Mouse (Mus musculus) liver, embryonic 14.5 days (tissue): ENCODE data around the gene Acp7. TPM values are rescaled to one million over a fixed set of nuclear protein-coding genes. Genes with fewer than 3 reads are reported as not detected.

Experiments
- ATAC-seq: fragments of 200-750 bp; cut with Nextera tagmentation; 2 replicates; pipeline ENCODE4 v1.8.0; 2017; ENCODE audit warnings: moderate number of reproducible peaks, mild to moderate bottlenecking, moderate library complexity; ENCODE audit not compliant: insufficient read depth
- DNase-seq, 3 experiments: peaks; one replicate each; pipeline ENCODE4 v3.0.0-alpha.2; 2012 to 2013; ENCODE audit warnings: low read depth in 3 of 3, low spot score in 3 of 3
- H3K27ac ChIP-seq: fragments of 300-500 bp; sonication (generic); 2 replicates; pipeline ENCODE4 v1.5.1; 2014; ENCODE audit warnings: moderate library complexity, mild to moderate bottlenecking, control low read depth, inconsistent platforms
- H3K27me3 ChIP-seq: fragments of 300-500 bp; sonication (generic); 2 replicates; pipeline ENCODE4 v1.6.1; 2014; ENCODE audit warnings: mild to moderate bottlenecking, low read length, moderate library complexity; ENCODE audit not compliant: control insufficient read depth, insufficient read depth
- H3K36me3 ChIP-seq: fragments of 300-500 bp; sonication (generic); replicated peaks from 2 replicates; pipeline ENCODE4 v1.6.1; 2014; ENCODE audit warnings: low read depth; ENCODE audit not compliant: control insufficient read depth, insufficient read depth
- H3K4me1 ChIP-seq, 2 experiments: fragments of 200-500 bp in 1 of 2; fragments of 300-500 bp in 1 of 2; sonication (generic) in 1 of 2; replicated peaks; 2 replicates each; pipeline ENCODE4 v1.6.1; 2012 to 2014; ENCODE audit warnings: antibody characterized with exemption in 1 of 2, inconsistent platforms in 1 of 2, low read length in 1 of 2; ENCODE audit not compliant: control insufficient read depth in 2 of 2, insufficient read depth in 2 of 2
- H3K4me2 ChIP-seq: fragments of 300-500 bp; sonication (generic); 2 replicates; pipeline ENCODE4 v1.6.1; 2014; ENCODE audit warnings: low read depth, mild to moderate bottlenecking, control low read depth, moderate library complexity
- H3K4me3 ChIP-seq, 2 experiments: fragments of 200-500 bp in 1 of 2; fragments of 300-500 bp in 1 of 2; sonication (generic) in 1 of 2; 2 replicates each; pipeline ENCODE4 v1.5.1; 2012 to 2014; ENCODE audit warnings: low read depth in 2 of 2, low read length in 2 of 2, mild to moderate bottlenecking in 2 of 2, control low read depth in 1 of 2, inconsistent platforms in 1 of 2, moderate library complexity in 1 of 2; ENCODE audit not compliant: insufficient read depth in 1 of 2
- H3K9ac ChIP-seq: fragments of 300-500 bp; sonication (generic); replicated peaks from 2 replicates; pipeline ENCODE4 v1.6.1; 2014; ENCODE audit warnings: mild to moderate bottlenecking, control low read depth, moderate library complexity
- H3K9me3 ChIP-seq: fragments of 300-500 bp; sonication (generic); 2 replicates; pipeline ENCODE4 v1.6.1; 2016; ENCODE audit warnings: low read length, mixed read lengths; ENCODE audit not compliant: control insufficient read depth
- CTCF ChIP-seq: IDR thresholded peaks from 2 replicates; pipeline ENCODE4 v1.5.1; 2016; ENCODE audit warnings: antibody characterized with exemption, low read depth, control low read depth
- EP300 ChIP-seq: IDR thresholded peaks from 2 replicates; pipeline ENCODE4 v1.6.1; 2016; ENCODE audit warnings: antibody characterized with exemption, low read depth
- WGBS: fragments of 180-500 bp; shearing (Covaris S2); extraction: QIAGEN DNeasy Blood & Tissue Kit; methylation state at CpG from one replicate; pipeline ENCODE4 v1.1.7; 2014; ENCODE audit not compliant: insufficient replicate concordance; 5-methylcytosine and 5-hydroxymethylcytosine counted together
- polyA plus RNA-seq, 2 experiments: library from polyadenylated mRNA; depleted of rRNA in 1 of 2; stranded (reverse) in 1 of 2; unstranded in 1 of 2; fragments of >200 nt; fragmentation: Nextera tagmentation in 1 of 2; extraction: Ambion mirVana in 1 of 2; gene quantifications; 2 replicates each; pipeline versions ENCODE4 v1.2.1 to v1.2.3; 2012 to 2014

Gene Acp7
- polyA plus RNA-seq, 2 experiments = not detected

DNA sequence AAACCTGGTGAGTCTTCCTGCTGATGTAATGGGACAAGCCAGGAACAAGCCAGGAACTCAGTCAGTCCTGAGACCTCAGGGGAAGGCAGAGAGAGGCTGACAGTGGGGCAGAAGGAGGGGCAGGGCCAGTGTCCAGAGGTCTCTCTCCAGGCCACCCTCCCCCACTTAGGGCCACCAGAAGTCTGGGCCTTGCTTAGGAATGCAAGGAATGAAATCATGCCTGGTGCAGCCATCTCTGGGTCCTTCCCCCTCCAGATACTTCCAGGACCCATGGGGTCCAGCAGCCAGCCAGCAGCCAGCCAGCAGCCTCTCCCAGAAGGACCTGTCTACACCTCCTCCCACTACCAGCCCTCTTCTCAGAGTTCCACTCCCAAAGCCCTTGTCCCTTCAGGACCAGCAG, 43.5 kb downstream of the Acp7 start:
- H3K9me3 ChIP-seq = no peaks in the 10 kb centered on the region
- no peaks in the 10 kb centered on the region for H3K36me3 ChIP-seq
- no peak overlapping the region for H3K4me2 ChIP-seq
- ATAC-seq (no peak), DNase-seq (no peak)
- no peak overlapping the region for H3K27ac ChIP-seq
- H3K27me3 ChIP-seq = no peaks in the 10 kb centered on the region
- no peak overlapping the region for H3K9ac ChIP-seq
- H3K4me3 ChIP-seq = no peak overlapping the region
- peaks cover 44 to 71% of the 10 kb centered on the region in 2 experiments for H3K4me1 ChIP-seq
- no peak for TF ChIP-seq EP300
- TF ChIP-seq CTCF = no peak

DNA sequence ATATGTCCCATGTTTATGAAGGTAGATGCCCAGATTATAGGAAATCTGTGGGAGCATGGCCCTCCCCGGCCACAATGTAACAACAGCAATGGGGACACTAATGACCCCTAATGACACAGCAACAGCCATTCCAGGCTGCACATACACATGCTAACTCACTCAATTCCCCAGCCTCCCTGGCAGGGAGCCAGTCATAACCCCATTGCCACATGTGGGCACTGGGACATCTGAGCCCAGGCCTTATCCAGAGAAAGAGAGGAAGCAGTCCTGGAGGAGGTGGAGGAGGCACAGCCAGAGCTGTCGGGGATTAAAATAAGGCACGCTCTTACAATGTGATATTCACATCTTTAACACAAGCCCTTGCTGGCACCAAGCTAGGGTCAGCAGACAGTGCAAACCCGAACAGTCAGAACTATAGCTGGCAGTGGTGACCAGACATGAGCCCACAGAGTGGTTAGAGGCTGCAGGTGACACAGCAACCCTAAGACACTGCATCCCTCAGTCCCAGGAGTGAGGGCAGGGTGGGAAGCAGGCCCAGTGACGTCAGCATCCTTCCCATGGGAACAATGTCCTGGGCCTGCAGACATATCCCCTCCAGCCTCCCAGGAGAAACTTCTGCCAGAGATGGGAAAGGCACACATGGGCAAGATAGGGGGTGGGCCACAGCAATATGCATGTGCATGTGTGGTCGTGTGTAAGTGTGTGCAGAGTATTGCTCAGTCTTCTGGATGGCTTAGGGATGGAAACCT, 44.3 kb downstream of the Acp7 start:
- WGBS = 74% methylated on average over 6 of the region's 6 CpGs
- no peak overlapping the region for H3K9ac ChIP-seq
- DNase-seq (no peak), ATAC-seq (no peak)
- no peaks in the 10 kb centered on the region for H3K9me3 ChIP-seq
- H3K27ac ChIP-seq = no peak overlapping the region
- no peaks in the 10 kb centered on the region for H3K27me3 ChIP-seq
- TF ChIP-seq EP300 (no peak), CTCF (no peak)
- peaks cover 47 to 71% of the 10 kb centered on the region in 2 experiments for H3K4me1 ChIP-seq
- H3K36me3 ChIP-seq = no peaks in the 10 kb centered on the region
- H3K4me3 ChIP-seq = no peak overlapping the region
- H3K4me2 ChIP-seq = no peak overlapping the region

DNA sequence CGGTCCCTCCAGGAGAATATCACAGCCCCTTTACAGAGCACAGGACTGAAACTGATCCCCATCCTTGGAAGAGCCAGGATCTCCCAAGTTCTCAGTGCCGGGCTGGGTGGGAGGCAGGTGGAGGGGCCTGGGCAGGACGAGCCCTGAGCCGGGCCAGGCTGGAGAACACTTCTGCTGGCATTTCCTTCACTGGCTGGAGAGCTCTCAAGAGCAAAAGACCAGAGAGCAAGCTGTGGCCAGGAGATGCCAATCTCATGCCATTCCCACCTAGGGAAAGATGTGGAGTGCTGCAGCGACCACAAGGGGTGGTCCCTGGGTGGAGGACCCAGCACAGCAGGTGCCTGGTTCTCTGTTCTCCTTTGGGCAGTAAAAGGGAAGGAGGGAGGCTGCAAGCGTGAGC, 46.1 kb downstream of the Acp7 start:
- Histone ChIP-seq H3K4me3 (no peak overlapping the region), H3K36me3 (no peaks in the 10 kb centered on the region; the same call in 1 of the 2 replicates), H3K27ac (peak overlapping the region; percentile 95), H3K9ac (peak overlapping the region; percentile 47; the same call in 1 of the 2 replicates), H3K9me3 (no peaks in the 10 kb centered on the region), H3K4me2 (peak overlapping the region; percentile 76), H3K27me3 (no peaks in the 10 kb centered on the region), H3K4me1 (peaks cover 58 to 72% of the 10 kb centered on the region in 2 experiments)
- no peak for DNase-seq
- WGBS = 68% methylated on average over 6 of the region's 6 CpGs
- no peak for ATAC-seq
- no peak for TF ChIP-seq EP300
- TF ChIP-seq CTCF = no peak

DNA sequence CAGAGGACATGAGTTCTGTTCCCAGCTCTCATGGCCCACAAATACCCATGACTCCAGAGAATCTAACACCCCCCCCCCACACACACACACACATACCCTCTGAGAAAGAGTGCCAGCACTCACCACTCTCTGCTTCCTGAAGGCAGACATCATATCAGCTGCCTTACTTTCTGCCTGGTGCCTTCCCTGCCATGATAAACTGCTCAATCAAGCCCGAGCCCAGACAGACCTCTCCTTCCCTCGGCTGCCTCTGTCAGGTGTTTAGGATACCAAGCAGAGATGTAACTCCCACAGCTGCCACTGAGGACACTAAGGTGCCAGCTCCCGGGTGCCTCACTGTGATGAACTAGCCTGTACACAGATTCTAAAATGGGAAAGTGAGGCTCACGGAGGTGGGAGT, 46.7 kb downstream of the Acp7 start:
- peak overlapping the region; percentile 47 for H3K9ac ChIP-seq
- TF ChIP-seq CTCF (no peak; the same call in 1 of the 2 replicates), EP300 (peak; percentile 51)
- peak; percentile 42 for ATAC-seq
- peaks cover 63 to 75% of the 10 kb centered on the region in 2 experiments for H3K4me1 ChIP-seq
- H3K36me3 ChIP-seq = no peaks in the 10 kb centered on the region; the same call in 1 of the 2 replicates
- H3K27me3 ChIP-seq = no peaks in the 10 kb centered on the region
- H3K4me2 ChIP-seq = peak overlapping the region; percentile 76
- peak overlapping the region; percentile 95 for H3K27ac ChIP-seq
- no peak overlapping the region for H3K4me3 ChIP-seq
- H3K9me3 ChIP-seq = no peaks in the 10 kb centered on the region
- peak in 1 of 3 experiments; percentile 62 for DNase-seq
- WGBS = 26% methylated on average over 4 of the region's 4 CpGs

DNA sequence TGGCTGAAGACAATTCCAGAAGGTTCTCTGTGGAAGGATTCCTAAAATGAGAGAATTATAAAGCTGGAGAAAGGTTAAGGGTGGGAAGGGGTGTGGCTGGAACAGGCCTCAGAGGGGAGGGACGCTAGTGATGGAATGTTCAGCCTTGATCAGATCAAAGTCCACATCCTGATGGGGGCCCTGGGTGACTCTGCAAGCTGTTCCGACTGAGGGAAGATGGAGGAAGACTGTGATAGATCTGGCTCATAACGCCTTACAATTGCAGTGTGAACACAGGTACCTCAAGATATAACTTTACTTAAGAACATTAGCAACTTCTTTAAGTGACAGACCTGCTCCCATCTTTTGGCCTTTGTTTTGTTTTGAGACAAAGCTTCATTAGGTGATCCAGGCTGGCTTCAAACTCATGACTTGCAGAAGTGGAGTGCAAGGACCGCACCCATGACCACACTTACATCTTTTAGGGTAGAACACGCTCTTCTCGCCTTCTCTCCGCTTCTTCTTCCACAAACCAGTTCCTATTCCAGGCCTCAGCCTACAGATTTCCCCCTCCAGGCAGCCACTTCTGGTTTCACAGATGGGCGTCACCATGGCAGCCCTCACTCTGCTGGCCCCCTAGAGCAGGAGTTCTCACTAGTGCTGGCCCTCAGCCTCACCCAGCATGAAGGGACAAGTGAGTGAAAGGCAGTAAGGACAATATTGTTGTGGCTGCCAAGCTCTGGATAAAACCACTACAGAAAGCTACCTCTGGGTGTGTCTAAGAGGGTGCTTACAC, 47.4 kb downstream of the Acp7 start:
- Histone ChIP-seq H3K36me3 (no peaks in the 10 kb centered on the region; the same call in 1 of the 2 replicates), H3K27me3 (no peaks in the 10 kb centered on the region), H3K4me3 (peak overlapping the region; percentile 16 to 37; a peak in 3 of 4 replicates), H3K27ac (peak overlapping the region; percentile 95), H3K9me3 (no peaks in the 10 kb centered on the region), H3K9ac (peak overlapping the region; percentile 64), H3K4me2 (peak overlapping the region; percentile 76), H3K4me1 (peaks cover 69 to 81% of the 10 kb centered on the region in 2 experiments)
- DNase-seq = peak in 2 of 3 experiments; percentile 49 to 59
- peak; percentile 57 for ATAC-seq
- TF ChIP-seq CTCF = no peak
- TF ChIP-seq EP300 = no peak
- 38% methylated on average over 8 of the region's 8 CpGs for WGBS
